Comparison of ENCODE assay signal across 21 mouse cellular contexts in the genomic region with DNA sequence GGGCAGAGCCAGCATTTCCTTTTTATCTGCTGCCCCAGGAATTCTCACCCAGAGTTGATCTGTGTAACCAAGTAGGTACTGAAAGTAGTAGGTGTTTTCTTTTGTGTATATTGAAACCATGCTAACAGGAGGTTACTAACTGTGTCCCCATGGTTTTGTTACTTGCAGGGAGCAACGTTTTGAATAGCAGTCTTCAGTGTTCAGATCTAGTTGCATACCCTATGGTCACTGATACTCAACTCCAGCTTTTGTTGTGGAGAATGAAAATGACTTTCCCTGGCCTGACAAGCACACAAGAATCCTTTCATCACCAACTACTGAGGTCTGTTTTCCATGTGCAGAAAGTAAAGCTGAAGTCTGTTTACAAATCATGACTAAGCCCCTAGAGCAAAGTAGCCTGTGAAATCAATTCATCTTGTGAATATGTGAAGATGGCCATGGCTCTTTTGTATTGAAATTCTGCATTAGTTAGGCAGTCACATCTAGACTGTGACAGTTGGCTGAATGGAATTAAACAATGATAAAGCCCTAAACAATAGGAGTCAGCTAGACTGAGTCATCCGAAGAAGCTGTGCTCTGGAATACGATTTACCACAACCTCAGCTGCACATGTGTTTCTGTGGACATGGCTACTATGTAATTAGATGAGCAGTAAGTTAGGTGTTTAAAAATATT.
DNase-seq lines count a peak whose midpoint lies in the region; ATAC-seq lines count a peak whose summit lies in the region.
"Had no signal": no experiment of that assay in that cellular context is flagged by ENCODE, and none has a peak within 500 bp of the region (broad histone marks: within the 10 kb centered on the region; RNA-seq: fewer than 3 reads in every experiment).

No protein-coding gene starts in this region.

- no peaks in the 10 kb centered on the region for H3K4me1 ChIP-seq in neural tube, embryonic 11.5 days (ENCODE audit: control insufficient read depth, insufficient read depth, low read length)
- no peaks in the 10 kb centered on the region for H3K4me1 ChIP-seq in neural tube, embryonic 15.5 days
- peaks cover 5% of the 10 kb centered on the region; the same call in 1 of the 2 replicates for H3K4me1 ChIP-seq in forebrain, embryonic 16.5 days (replicated peaks; ENCODE audit: control insufficient read depth, insufficient read depth, low read length)
- H3K4me1 ChIP-seq in midbrain, embryonic 12.5 days, result peaks cover 10% of the 10 kb centered on the region
- H3K4me1 ChIP-seq: embryonic facial prominence, embryonic 15.5 days; heart, embryonic 15.5 days; hindbrain, embryonic 15.5 days; liver, embryonic 12.5 days; lung, embryonic 15.5 days had no signal

- H3K27me3 ChIP-seq in neural tube, embryonic 11.5 days (ENCODE audit: control insufficient read depth, insufficient read depth, low read length), result no peaks in the 10 kb centered on the region
- H3K27me3 ChIP-seq in neural tube, embryonic 15.5 days (replicated peaks), result no peaks in the 10 kb centered on the region
- H3K27me3 ChIP-seq in forebrain, embryonic 16.5 days (replicated peaks; ENCODE audit: control insufficient read depth, insufficient read depth, low read length), result no peaks in the 10 kb centered on the region
- H3K27me3 ChIP-seq in midbrain, embryonic 12.5 days, result no peaks in the 10 kb centered on the region
- H3K27me3 ChIP-seq: embryonic facial prominence, embryonic 15.5 days; heart, embryonic 15.5 days; hindbrain, embryonic 15.5 days; liver, embryonic 12.5 days; lung, embryonic 15.5 days had no signal

- H3K4me3 ChIP-seq in neural tube, embryonic 11.5 days (ENCODE audit: low read depth, low read length), result no peak overlapping the region
- no peak overlapping the region for H3K4me3 ChIP-seq in neural tube, embryonic 15.5 days (replicated peaks)
- no peak overlapping the region for H3K4me3 ChIP-seq in forebrain, embryonic 16.5 days (replicated peaks; ENCODE audit: low read length)
- no peak overlapping the region for H3K4me3 ChIP-seq in midbrain, embryonic 12.5 days
- H3K4me3 ChIP-seq: embryonic facial prominence, embryonic 15.5 days; heart, embryonic 15.5 days; hindbrain, embryonic 15.5 days; liver, embryonic 12.5 days; lung, embryonic 15.5 days had no signal

- H3K36me3 ChIP-seq in neural tube, embryonic 11.5 days (ENCODE audit: control insufficient read depth, insufficient read depth, low read length), result no peaks in the 10 kb centered on the region
- H3K36me3 ChIP-seq in neural tube, embryonic 15.5 days, result no peaks in the 10 kb centered on the region
- no peaks in the 10 kb centered on the region for H3K36me3 ChIP-seq in forebrain, embryonic 16.5 days (ENCODE audit: control insufficient read depth, insufficient read depth)
- H3K36me3 ChIP-seq in midbrain, embryonic 12.5 days, result no peaks in the 10 kb centered on the region
- H3K36me3 ChIP-seq: embryonic facial prominence, embryonic 15.5 days; heart, embryonic 15.5 days; hindbrain, embryonic 15.5 days; liver, embryonic 12.5 days; lung, embryonic 15.5 days had no signal

- ATAC-seq in neural tube, embryonic 11.5 days (ENCODE audit: insufficient read depth, low FRiP score, low TSS enrichment), result peak; percentile 62; the same call in 1 of the 2 replicates
- ATAC-seq in neural tube, embryonic 15.5 days (ENCODE audit: low FRiP score), result no peak
- peak; percentile 64; the same call in 1 of the 2 replicates for ATAC-seq in forebrain, embryonic 16.5 days
- ATAC-seq in midbrain, embryonic 12.5 days (ENCODE audit: low FRiP score, low read depth), result peak; percentile 89
- ATAC-seq: liver, embryonic 12.5 days had no signal

- no peak overlapping the region for H3K27ac ChIP-seq in neural tube, embryonic 11.5 days (ENCODE audit: low read depth, low read length)
- no peak overlapping the region for H3K27ac ChIP-seq in neural tube, embryonic 15.5 days (replicated peaks)
- H3K27ac ChIP-seq in forebrain, embryonic 16.5 days (ENCODE audit: low read length), result peak overlapping the region; percentile 31
- H3K27ac ChIP-seq in midbrain, embryonic 12.5 days (replicated peaks), result peak overlapping the region; percentile 68
- H3K27ac ChIP-seq: embryonic facial prominence, embryonic 15.5 days; heart, embryonic 15.5 days; hindbrain, embryonic 15.5 days; liver, embryonic 12.5 days; lung, embryonic 15.5 days had no signal

- peak; percentile 13 for DNase-seq in neural tube, embryonic 11.5 days (ENCODE audit: low spot score)
- DNase-seq in lung, postnatal 10 days, result no peak
- no peak for DNase-seq in frontal cortex, postnatal 36 days (ENCODE audit: low spot score in 2 of 2)
- no peak for DNase-seq in lung, postnatal 36 days
- no peak for DNase-seq in ovary, postnatal 36 days (ENCODE audit: low spot score)
- DNase-seq: B cell, adult 2 months; cerebellum, adult 11-12 months; cerebellum, postnatal 36 days; kidney, adult 8-10 months; kidney, postnatal 4 days; left cerebral cortex, postnatal 4 days; right cerebral cortex, postnatal 14 days; thymus, postnatal 4 days had no signal

- no peak overlapping the region for H3K4me2 ChIP-seq in neural tube, embryonic 11.5 days (ENCODE audit: low read depth)
- no peak overlapping the region for H3K4me2 ChIP-seq in neural tube, embryonic 15.5 days
- no peak overlapping the region for H3K4me2 ChIP-seq in forebrain, embryonic 16.5 days (ENCODE audit: low read length)
- H3K4me2 ChIP-seq in midbrain, embryonic 12.5 days (replicated peaks), result no peak overlapping the region
- H3K4me2 ChIP-seq: embryonic facial prominence, embryonic 15.5 days; heart, embryonic 15.5 days; hindbrain, embryonic 15.5 days; liver, embryonic 12.5 days; lung, embryonic 15.5 days had no signal

- WGBS in neural tube, embryonic 11.5 days, result 18% methylated on average over 3 of the region's 3 CpGs
- WGBS in neural tube, embryonic 15.5 days, result 12% methylated on average over 3 of the region's 3 CpGs
- 21% methylated on average over 3 of the region's 3 CpGs for WGBS in forebrain, embryonic 16.5 days
- 3% methylated on average over 3 of the region's 3 CpGs for WGBS in midbrain, embryonic 12.5 days

- no peaks in the 10 kb centered on the region for H3K9me3 ChIP-seq in neural tube, embryonic 11.5 days (ENCODE audit: control insufficient read depth, low read length)
- H3K9me3 ChIP-seq in neural tube, embryonic 15.5 days (replicated peaks), result no peaks in the 10 kb centered on the region
- H3K9me3 ChIP-seq in forebrain, embryonic 16.5 days (ENCODE audit: control insufficient read depth, low read length), result no peaks in the 10 kb centered on the region
- H3K9me3 ChIP-seq in midbrain, embryonic 12.5 days, result no peaks in the 10 kb centered on the region
- H3K9me3 ChIP-seq: embryonic facial prominence, embryonic 15.5 days; heart, embryonic 15.5 days; hindbrain, embryonic 15.5 days; liver, embryonic 12.5 days; lung, embryonic 15.5 days had no signal

- H3K9ac ChIP-seq in neural tube, embryonic 11.5 days (ENCODE audit: low read length), result no peak overlapping the region
- H3K9ac ChIP-seq in neural tube, embryonic 15.5 days (replicated peaks), result no peak overlapping the region
- no peak overlapping the region for H3K9ac ChIP-seq in forebrain, embryonic 16.5 days (replicated peaks; ENCODE audit: low read depth, low read length)
- no peak overlapping the region for H3K9ac ChIP-seq in midbrain, embryonic 12.5 days (replicated peaks)
- H3K9ac ChIP-seq: embryonic facial prominence, embryonic 15.5 days; heart, embryonic 15.5 days; hindbrain, embryonic 15.5 days; liver, embryonic 12.5 days; lung, embryonic 15.5 days had no signal

Comparison
In these comparisons a context has a peak if more than half of its experiments do, and no peak if none do; other contexts are left out.
1. H3K27ac ChIP-seq: peak in forebrain, embryonic 16.5 days (single experiment) and midbrain, embryonic 12.5 days (single experiment); none in neural tube, embryonic 11.5 days (single experiment) and neural tube, embryonic 15.5 days (single experiment).